Mouse (Mus musculus) thymus, adult 2 months (tissue): ENCODE measurements around the gene Sympk. TPM values are rescaled to one million over a fixed set of nuclear protein-coding genes. Genes with fewer than 3 reads are reported as not detected.

Experiments
- DNase-seq: peaks from one replicate; pipeline ENCODE4 v3.0.0; 2021
- H3K27ac ChIP-seq: fragments of 200-500 bp; 2 replicates; pipeline ENCODE4 v1.5.1; 2012; ENCODE audit warnings: low read length, control low read depth; ENCODE audit not compliant: control insufficient read depth, insufficient read depth
- H3K27me3 ChIP-seq: fragments of 200-500 bp; 2 replicates; pipeline ENCODE4 v1.6.1; 2012; ENCODE audit warnings: mild to moderate bottlenecking, low read length, moderate library complexity, mixed read lengths; ENCODE audit not compliant: control insufficient read depth, insufficient read depth
- H3K36me3 ChIP-seq: fragments of 200-500 bp; 2 replicates; pipeline ENCODE4 v1.6.1; 2012; ENCODE audit warnings: mild to moderate bottlenecking, low read length, moderate library complexity; ENCODE audit not compliant: control insufficient read depth, insufficient read depth
- H3K4me1 ChIP-seq: fragments of 200-500 bp; replicated peaks from 2 replicates; pipeline ENCODE4 v1.6.1; 2012; ENCODE audit warnings: low read length; ENCODE audit not compliant: control insufficient read depth, insufficient read depth
- H3K4me3 ChIP-seq: fragments of 200-500 bp; 2 replicates; pipeline ENCODE4 v1.5.1; 2012; ENCODE audit warnings: mild to moderate bottlenecking, low read length, control low read depth, moderate library complexity; ENCODE audit not compliant: control insufficient read depth, insufficient read depth
- CTCF ChIP-seq: fragments of 200-500 bp; IDR thresholded peaks from 2 replicates; pipeline ENCODE4 v1.5.1; 2012; ENCODE audit warnings: mild to moderate bottlenecking, control low read depth, low read length, moderate library complexity, borderline replicate concordance; ENCODE audit not compliant: control insufficient read depth, poor library complexity, insufficient read depth; ENCODE audit errors: extremely low read depth
- POLR2A ChIP-seq: fragments of 200-500 bp; IDR thresholded peaks from 2 replicates; pipeline ENCODE4 v1.6.1; 2012; ENCODE audit warnings: mild to moderate bottlenecking, low read length, control low read depth, moderate library complexity; ENCODE audit not compliant: control insufficient read depth, poor library complexity, insufficient read depth; ENCODE audit errors: extremely low read depth
- WGBS: fragments of 180-500 bp; shearing (Covaris S2); methylation state at CpG from one replicate; pipeline ENCODE4 v1.1.7; 2018; 5-methylcytosine and 5-hydroxymethylcytosine counted together
- polyA plus RNA-seq: library from polyadenylated mRNA; depleted of rRNA; stranded (reverse); fragments of >200 nt; gene quantifications from 2 replicates; pipeline ENCODE4 v1.2.3, GENCODE M21; 2012; rRNA removed

The Sympk gene
- polyA plus RNA-seq, 1 experiment, result 150 TPM

DNA sequence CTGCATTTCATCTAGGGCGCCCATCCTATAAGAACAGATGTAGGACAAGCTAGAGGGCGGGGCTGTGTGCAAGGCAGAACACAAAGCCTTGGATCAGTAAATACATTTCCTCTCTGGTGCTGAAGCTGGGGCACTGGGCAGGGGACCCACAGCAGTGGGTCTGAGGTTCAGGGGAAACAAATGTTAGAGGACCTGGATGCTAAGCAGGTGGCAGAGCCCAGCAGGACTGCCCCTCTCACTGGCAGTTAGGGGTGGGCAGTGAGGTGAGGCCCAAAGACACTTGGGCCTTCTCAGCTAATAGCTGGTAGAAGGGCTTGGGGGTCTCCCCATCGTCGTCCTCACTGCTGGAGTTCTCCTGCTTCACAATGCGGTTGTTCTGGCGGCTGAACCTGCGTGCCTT is 74.6 kb downstream of the Sympk start:
- H3K4me3 ChIP-seq, result no peak overlapping the region
- 91% methylated on average over 7 of the region's 7 CpGs for WGBS
- no peak for TF ChIP-seq POLR2A
- no peak for TF ChIP-seq CTCF
- no peak for DNase-seq
- peaks cover 14% of the 10 kb centered on the region for H3K4me1 ChIP-seq
- H3K36me3 ChIP-seq, result no peaks in the 10 kb centered on the region
- H3K27ac ChIP-seq, result no peak overlapping the region
- peaks cover 11% of the 10 kb centered on the region for H3K27me3 ChIP-seq

- no peak for DNase-seq
- WGBS, result 96% methylated on average over 1 of the region's 1 CpGs
- Histone ChIP-seq H3K27me3 (peaks cover 7% of the 10 kb centered on the region), H3K36me3 (no peaks in the 10 kb centered on the region), H3K4me3 (no peak overlapping the region), H3K27ac (no peak overlapping the region), H3K4me1 (peaks cover 9% of the 10 kb centered on the region)
- TF ChIP-seq CTCF (no peak), POLR2A (no peak)
These were observed 76.1 kb downstream of the Sympk start for GRCm38 (mm10) chr7:19100290-19100689.

DNA sequence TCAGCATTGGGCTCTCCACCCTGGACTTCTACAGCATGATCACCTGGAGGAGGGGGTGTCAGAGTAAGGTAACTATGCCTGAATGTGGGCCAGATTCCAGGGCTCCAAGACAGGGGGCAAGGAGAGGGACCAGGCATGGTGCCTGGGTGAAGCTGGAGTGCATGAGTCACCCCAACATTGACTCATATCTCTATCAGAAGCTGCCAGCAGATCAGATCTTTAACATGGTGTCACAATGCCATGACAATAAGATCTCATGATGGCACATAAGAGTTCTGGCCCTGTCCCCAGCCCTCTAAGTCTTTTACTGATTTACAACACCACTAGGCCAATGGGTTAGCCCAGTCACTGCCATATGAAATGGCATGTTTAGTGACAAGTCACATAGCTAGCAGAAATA is 79.6 kb downstream of the Sympk start:
- no peaks in the 10 kb centered on the region for H3K27me3 ChIP-seq

More for the DNA sequence above, 79.6 kb downstream of the Sympk start:
- Histone ChIP-seq H3K36me3 (no peaks in the 10 kb centered on the region), H3K4me3 (no peak overlapping the region), H3K4me1 (no peaks in the 10 kb centered on the region), H3K27ac (no peak overlapping the region)
- no peak for TF ChIP-seq POLR2A
- TF ChIP-seq CTCF, result no peak
- DNase-seq, result no peak

Other genes starting within 250 kb of the Sympk start
- gene Psg19, start 225.9 kb upstream of the Sympk start, polyA plus RNA-seq, result not detected in 2 replicates
- 0.09 TPM in 2 replicates for gene Psg17, start 202.8 kb upstream of the Sympk start, polyA plus RNA-seq
- gene Mill2, start 184.4 kb upstream of the Sympk start, polyA plus RNA-seq, result 1.1 and 1.6 TPM in 2 replicates
- 49.8 and 59.4 TPM in 2 replicates for gene Pglyrp1, start 153.0 kb upstream of the Sympk start, polyA plus RNA-seq
- gene Ccdc61, start 114.0 kb upstream of the Sympk start, polyA plus RNA-seq, result 56.5 and 67.1 TPM in 2 replicates
- gene Nova2, start 98.5 kb upstream of the Sympk start, polyA plus RNA-seq, result 0.39 and 0.40 TPM in 2 replicates
- gene Nanos2, start 37.0 kb upstream of the Sympk start, polyA plus RNA-seq, result 0.12 TPM in 1 of 2 replicates, not detected in the other
- 3.6 and 5.0 TPM in 2 replicates for gene Mypop, start 33.1 kb upstream of the Sympk start, polyA plus RNA-seq
- gene Irf2bp1, start 20.3 kb upstream of the Sympk start, polyA plus RNA-seq, result 67.2 and 76.3 TPM in 2 replicates
- gene Foxa3, start 839 bp upstream of the Sympk start, polyA plus RNA-seq, result 0.51 and 0.69 TPM in 2 replicates
- 0.05 and 0.18 TPM in 2 replicates for gene Rsph6a, start 30.3 kb downstream of the Sympk start, polyA plus RNA-seq
- gene Dmwd, start 51.9 kb downstream of the Sympk start, polyA plus RNA-seq, result 50.7 and 55.6 TPM in 2 replicates
- 108 and 154 TPM in 2 replicates for gene Dmpk, start 59.5 kb downstream of the Sympk start, polyA plus RNA-seq
- 14.8 and 20.0 TPM in 2 replicates for gene Six5, start 70.2 kb downstream of the Sympk start, polyA plus RNA-seq
- gene Gm4969, start 94.0 kb downstream of the Sympk start, polyA plus RNA-seq, result 0.24 and 0.31 TPM in 2 replicates
- 29.2 and 30.1 TPM in 2 replicates for gene Fbxo46, start 95.5 kb downstream of the Sympk start, polyA plus RNA-seq
- 15.3 and 18.2 TPM in 2 replicates for gene Qpctl, start 124.9 kb downstream of the Sympk start, polyA plus RNA-seq
- gene Snrpd2, start 125.3 kb downstream of the Sympk start, polyA plus RNA-seq, result 32.8 and 36.7 TPM in 2 replicates
- gene Gipr, start 141.8 kb downstream of the Sympk start, polyA plus RNA-seq, result 0.73 and 0.79 TPM in 2 replicates
- gene Eml2, start 152.0 kb downstream of the Sympk start, polyA plus RNA-seq, result 38.9 and 40.3 TPM in 2 replicates
- 4.2 and 5.5 TPM in 2 replicates for gene Gpr4, start 188.2 kb downstream of the Sympk start, polyA plus RNA-seq
- gene Opa3, start 204.0 kb downstream of the Sympk start, polyA plus RNA-seq, result 46.5 and 46.7 TPM in 2 replicates
- gene Vasp, start 247.4 kb downstream of the Sympk start, polyA plus RNA-seq, result 325 and 327 TPM in 2 replicates